In genomic region chr8:107049480-107049879, GRCm38 (mm10) we compare ENCODE assay signal across 9 mouse cellular contexts. TPM values are rescaled to one million over a fixed set of nuclear protein-coding genes. Genes with fewer than 3 reads are reported as not detected.
A peak's percentile ranks its signal among the peaks of the same experiment; 100 is the strongest.
DNase-seq lines count a peak whose midpoint lies in the region; ATAC-seq and TF ChIP-seq lines count a peak whose summit lies in the region.
"Had no signal": no experiment of that assay in that cellular context is flagged by ENCODE, and none has a peak within 500 bp of the region (broad histone marks: within the 10 kb centered on the region; RNA-seq: fewer than 3 reads in every experiment).

No protein-coding gene starts in this region.

- WGBS in embryonic facial prominence, embryonic 12.5 days: 94% methylated on average over 4 of the region's 4 CpGs
- WGBS in hindbrain, postnatal 0 days: 97% methylated on average over 4 of the region's 4 CpGs
- WGBS in midbrain, embryonic 15.5 days: 97% methylated on average over 4 of the region's 4 CpGs

- TF ChIP-seq CTCF in layer of hippocampus, adult 2 months (conservative IDR thresholded peaks at IDR 0.05): no peak
- TF ChIP-seq CTCF in hindbrain, postnatal 0 days (IDR thresholded peaks at IDR 0.05; ENCODE audit: low read depth): no peak

- H3K27me3 ChIP-seq in embryonic facial prominence, embryonic 12.5 days: no peaks in the 10 kb centered on the region
- H3K27me3 ChIP-seq in hindbrain, postnatal 0 days (ENCODE audit: insufficient read depth, low read length): no peaks in the 10 kb centered on the region
- H3K27me3 ChIP-seq in midbrain, embryonic 15.5 days (replicated peaks): no peaks in the 10 kb centered on the region

- peak overlapping the region; percentile 90; the same call in 1 of the 2 replicates for H3K4me2 ChIP-seq in embryonic facial prominence, embryonic 12.5 days (replicated peaks)
- H3K4me2 ChIP-seq in hindbrain, postnatal 0 days (ENCODE audit: low read depth, low read length): peak overlapping the region; percentile 96; the same call in 1 of the 2 replicates
- H3K4me2 ChIP-seq in midbrain, embryonic 15.5 days: peak overlapping the region; percentile 96

- H3K27ac ChIP-seq in layer of hippocampus, adult 2 months: no peak overlapping the region; the same call in 1 of the 2 replicates
- no peak overlapping the region for H3K27ac ChIP-seq in embryonic facial prominence, embryonic 12.5 days
- no peak overlapping the region for H3K27ac ChIP-seq in hindbrain, postnatal 0 days
- H3K27ac ChIP-seq in midbrain, embryonic 15.5 days: no peak overlapping the region

- H3K4me3 ChIP-seq in layer of hippocampus, adult 2 months: peak overlapping the region; percentile 94; the same call in 1 of the 2 replicates
- H3K4me3 ChIP-seq in embryonic facial prominence, embryonic 12.5 days: no peak overlapping the region; the same call in 1 of the 2 replicates
- H3K4me3 ChIP-seq in hindbrain, postnatal 0 days (ENCODE audit: low read length): no peak overlapping the region
- H3K4me3 ChIP-seq in midbrain, embryonic 15.5 days: peak overlapping the region; percentile 71

- no peak overlapping the region for H3K9ac ChIP-seq in embryonic facial prominence, embryonic 12.5 days
- H3K9ac ChIP-seq in hindbrain, postnatal 0 days (replicated peaks; ENCODE audit: low read length): no peak overlapping the region
- no peak overlapping the region for H3K9ac ChIP-seq in midbrain, embryonic 15.5 days

- DNase-seq in layer of hippocampus, adult 2 months (ENCODE audit: low spot score in 2 of 2): no peak
- no peak for DNase-seq in layer of hippocampus, postnatal 14 days (ENCODE audit: low spot score in 2 of 2)
- DNase-seq in hindbrain, postnatal 0 days (ENCODE audit: low spot score): no peak
- no peak for DNase-seq in right cerebral cortex, adult 18-20 months
- no peak for DNase-seq in cerebellum, postnatal 10 days
- no peak for DNase-seq in kidney, postnatal 14 days
- DNase-seq: cerebellum, adult 9-10 months had no signal

- H3K36me3 ChIP-seq in embryonic facial prominence, embryonic 12.5 days: peaks cover 76% of the 10 kb centered on the region
- peaks cover 44% of the 10 kb centered on the region for H3K36me3 ChIP-seq in hindbrain, postnatal 0 days (ENCODE audit: insufficient read depth, low read length)
- H3K36me3 ChIP-seq in midbrain, embryonic 15.5 days (replicated peaks): peaks cover 60% of the 10 kb centered on the region

- ATAC-seq in embryonic facial prominence, embryonic 12.5 days (ENCODE audit: insufficient number of reproducible peaks, insufficient read depth, low FRiP score, low TSS enrichment): no peak
- ATAC-seq in hindbrain, postnatal 0 days: no peak
- no peak for ATAC-seq in midbrain, embryonic 15.5 days (replicated peaks)

- no peaks in the 10 kb centered on the region for H3K9me3 ChIP-seq in embryonic facial prominence, embryonic 12.5 days
- no peaks in the 10 kb centered on the region for H3K9me3 ChIP-seq in hindbrain, postnatal 0 days (ENCODE audit: low read length)
- no peaks in the 10 kb centered on the region for H3K9me3 ChIP-seq in midbrain, embryonic 15.5 days

- peaks cover 8% of the 10 kb centered on the region for H3K4me1 ChIP-seq in embryonic facial prominence, embryonic 12.5 days
- H3K4me1 ChIP-seq in hindbrain, postnatal 0 days (ENCODE audit: insufficient read depth, low read length): no peaks in the 10 kb centered on the region; the same call in 1 of the 2 replicates
- peaks cover 22% of the 10 kb centered on the region for H3K4me1 ChIP-seq in midbrain, embryonic 15.5 days

RNA-seq across cellular contexts. Expression of gene Pdf, which starts 1.1 kb away (rescaled TPM):
- total RNA-seq in layer of hippocampus, adult 2 months (2021): 10 to 100 TPM; 25.2 to 26.1 TPM
- total RNA-seq in layer of hippocampus, postnatal 14 days (2021): 10 to 100 TPM; 24.6 to 24.9 TPM
- 53.2 and 57.4 TPM in 2 replicates for polyA plus RNA-seq in embryonic facial prominence, embryonic 12.5 days (2016; fragmentation: Nextera tagmentation; extraction: Ambion mirVana)
- total RNA-seq in hindbrain, postnatal 0 days (2014; rRNA removed): 57.7 and 68.8 TPM in 2 replicates
- 30.5 and 36.9 TPM in 2 replicates for polyA plus RNA-seq in hindbrain, postnatal 0 days (2015; fragmentation: Nextera tagmentation; extraction: Ambion mirVana)
- polyA plus RNA-seq in midbrain, embryonic 15.5 days (2015; fragmentation: Nextera tagmentation; extraction: Ambion mirVana): 35.8 and 40.4 TPM in 2 replicates

RNA-seq across cellular contexts. Expression of gene Cog8, which starts 7.0 kb away (rescaled TPM):
- total RNA-seq in layer of hippocampus, adult 2 months (2021): 10 to 100 TPM; 27.8 to 32.5 TPM
- total RNA-seq in layer of hippocampus, postnatal 14 days (2021): 10 to 100 TPM; 27.6 to 29.0 TPM
- 46.1 and 51.6 TPM in 2 replicates for polyA plus RNA-seq in embryonic facial prominence, embryonic 12.5 days (2016; fragmentation: Nextera tagmentation; extraction: Ambion mirVana)
- 47.9 and 48.8 TPM in 2 replicates for total RNA-seq in hindbrain, postnatal 0 days (2014; rRNA removed)
- polyA plus RNA-seq in hindbrain, postnatal 0 days (2015; fragmentation: Nextera tagmentation; extraction: Ambion mirVana): 33.0 and 33.2 TPM in 2 replicates
- polyA plus RNA-seq in midbrain, embryonic 15.5 days (2015; fragmentation: Nextera tagmentation; extraction: Ambion mirVana): 42.0 and 44.8 TPM in 2 replicates

RNA-seq across cellular contexts. Expression of gene Nip7, which starts 7.2 kb away (rescaled TPM):
- total RNA-seq in layer of hippocampus, adult 2 months (2021): 10 to 100 TPM; 43.5 to 46.2 TPM
- 10 to 100 TPM; 46.1 to 49.3 TPM for total RNA-seq in layer of hippocampus, postnatal 14 days (2021)
- 96.5 and 106 TPM in 2 replicates for polyA plus RNA-seq in embryonic facial prominence, embryonic 12.5 days (2016; fragmentation: Nextera tagmentation; extraction: Ambion mirVana)
- 16.1 and 20.7 TPM in 2 replicates for total RNA-seq in hindbrain, postnatal 0 days (2014; rRNA removed)
- 58.1 and 59.5 TPM in 2 replicates for polyA plus RNA-seq in hindbrain, postnatal 0 days (2015; fragmentation: Nextera tagmentation; extraction: Ambion mirVana)
- polyA plus RNA-seq in midbrain, embryonic 15.5 days (2015; fragmentation: Nextera tagmentation; extraction: Ambion mirVana): 70.2 and 71.1 TPM in 2 replicates

RNA-seq across cellular contexts. Expression of gene Tmed6, which starts 16.0 kb away (rescaled TPM):
- under 1 TPM in 1 of 2 experiments, not detected in 1; 0.42 TPM for total RNA-seq in layer of hippocampus, adult 2 months (2021)
- not detected for total RNA-seq in layer of hippocampus, postnatal 14 days (2021)
- polyA plus RNA-seq in embryonic facial prominence, embryonic 12.5 days (2016; fragmentation: Nextera tagmentation; extraction: Ambion mirVana): not detected in 2 replicates
- not detected in 2 replicates for total RNA-seq in hindbrain, postnatal 0 days (2014; rRNA removed)
- not detected in 2 replicates for polyA plus RNA-seq in hindbrain, postnatal 0 days (2015; fragmentation: Nextera tagmentation; extraction: Ambion mirVana)
- not detected in 2 replicates for polyA plus RNA-seq in midbrain, embryonic 15.5 days (2015; fragmentation: Nextera tagmentation; extraction: Ambion mirVana)

RNA-seq across cellular contexts. Expression of gene Vps4a, which starts 18.5 kb away (rescaled TPM):
- total RNA-seq in layer of hippocampus, adult 2 months (2021): 100 to 1,000 TPM; 112 to 116 TPM
- total RNA-seq in layer of hippocampus, postnatal 14 days (2021): 100 to 1,000 TPM; 110 to 113 TPM
- 85.0 and 87.7 TPM in 2 replicates for polyA plus RNA-seq in embryonic facial prominence, embryonic 12.5 days (2016; fragmentation: Nextera tagmentation; extraction: Ambion mirVana)
- total RNA-seq in hindbrain, postnatal 0 days (2014; rRNA removed): 81.6 and 92.3 TPM in 2 replicates
- polyA plus RNA-seq in hindbrain, postnatal 0 days (2015; fragmentation: Nextera tagmentation; extraction: Ambion mirVana): 153 and 155 TPM in 2 replicates
- polyA plus RNA-seq in midbrain, embryonic 15.5 days (2015; fragmentation: Nextera tagmentation; extraction: Ambion mirVana): 147 and 151 TPM in 2 replicates

Comparison
In these comparisons a context has a peak if more than half of its experiments do, and no peak if none do; other contexts are left out.
1. H3K4me3 ChIP-seq: peak in layer of hippocampus, adult 2 months (single experiment) and midbrain, embryonic 15.5 days (single experiment); none in embryonic facial prominence, embryonic 12.5 days (single experiment) and hindbrain, postnatal 0 days (single experiment).
2. Peak in every context shown above with its lines, with median percentiles within 50 percentile points of each other: H3K4me2 ChIP-seq.